Mouse (Mus musculus) hindbrain, embryonic 11.5 days (tissue): ENCODE measurements around the gene Man2a2. TPM values are rescaled to one million over a fixed set of nuclear protein-coding genes. Genes with fewer than 3 reads are reported as not detected.

Experiments
- ATAC-seq: fragments of 200-750 bp; cut with Nextera tagmentation; 2 replicates; pipeline ENCODE4 v1.8.0; 2017; ENCODE audit warnings: mild to moderate bottlenecking, moderate TSS enrichment, moderate library complexity; ENCODE audit not compliant: low FRiP score
- DNase-seq: peaks from one replicate; pipeline ENCODE4 v3.0.0-alpha.2; 2015; ENCODE audit warnings: low spot score
- H3K27ac ChIP-seq: fragments of 300-500 bp; sonication (generic); 2 replicates; pipeline ENCODE4 v1.5.1; 2014; ENCODE audit warnings: mild to moderate bottlenecking, low read depth, low read length
- H3K27me3 ChIP-seq: fragments of 300-500 bp; sonication (generic); 2 replicates; pipeline ENCODE4 v1.6.1; 2014; ENCODE audit warnings: mild to moderate bottlenecking, low read length, moderate library complexity, mixed read lengths; ENCODE audit not compliant: control insufficient read depth, insufficient read depth
- H3K36me3 ChIP-seq: fragments of 300-500 bp; sonication (generic); 2 replicates; pipeline ENCODE4 v1.6.1; 2014; ENCODE audit warnings: mild to moderate bottlenecking, low read length, moderate library complexity, mixed read lengths; ENCODE audit not compliant: control insufficient read depth, insufficient read depth
- H3K4me1 ChIP-seq: fragments of 300-500 bp; sonication (generic); replicated peaks from 2 replicates; pipeline ENCODE4 v1.6.1; 2014; ENCODE audit warnings: low read length, mixed read lengths; ENCODE audit not compliant: control insufficient read depth, insufficient read depth
- H3K4me2 ChIP-seq: fragments of 300-500 bp; sonication (generic); replicated peaks from 2 replicates; pipeline ENCODE4 v1.6.1; 2014; ENCODE audit warnings: mild to moderate bottlenecking, low read depth, low read length
- H3K4me3 ChIP-seq: fragments of 300-500 bp; sonication (generic); 2 replicates; pipeline ENCODE4 v1.5.1; 2014; ENCODE audit warnings: low read depth, low read length
- H3K9ac ChIP-seq: fragments of 300-500 bp; sonication (generic); 2 replicates; pipeline ENCODE4 v1.6.1; 2014; ENCODE audit warnings: low read depth, low read length
- H3K9me3 ChIP-seq: fragments of 300-500 bp; sonication (generic); 2 replicates; pipeline ENCODE4 v1.6.1; 2016; ENCODE audit warnings: low read length; ENCODE audit not compliant: control insufficient read depth
- WGBS: fragments of 180-500 bp; shearing (Covaris S2); extraction: QIAGEN DNeasy Blood & Tissue Kit; methylation state at CpG from one replicate; pipeline ENCODE4 v1.1.7; 2014; 5-methylcytosine and 5-hydroxymethylcytosine counted together
- polyA plus RNA-seq: library from polyadenylated mRNA; unstranded; fragments of >200 nt; fragmentation: Nextera tagmentation; extraction: Ambion mirVana; gene quantifications from 2 replicates; pipeline ENCODE4 v1.2.1, GENCODE M21; 2014

The Man2a2 gene
- polyA plus RNA-seq, 1 experiment from 2014 or later = 9.8 TPM

GRCm38 (mm10) chr7:80412781-80413180 lies 41.6 kb upstream of the Man2a2 start:
- no peaks in the 10 kb centered on the region for H3K27me3 ChIP-seq
- H3K9ac ChIP-seq = no peak overlapping the region
- H3K4me1 ChIP-seq = no peaks in the 10 kb centered on the region
- no peaks in the 10 kb centered on the region for H3K36me3 ChIP-seq
- ATAC-seq (no peak), DNase-seq (no peak)
- no peak overlapping the region for H3K4me2 ChIP-seq
- 82% methylated on average over 5 of the region's 5 CpGs for WGBS
- H3K4me3 ChIP-seq = no peak overlapping the region
- no peaks in the 10 kb centered on the region for H3K9me3 ChIP-seq
- H3K27ac ChIP-seq = no peak overlapping the region

- no peak for ATAC-seq
- Histone ChIP-seq H3K9me3 (no peaks in the 10 kb centered on the region), H3K36me3 (no peaks in the 10 kb centered on the region), H3K9ac (no peak overlapping the region), H3K4me2 (no peak overlapping the region), H3K4me3 (no peak overlapping the region), H3K27me3 (no peaks in the 10 kb centered on the region), H3K27ac (no peak overlapping the region), H3K4me1 (no peaks in the 10 kb centered on the region)
- DNase-seq = no peak
- 82% methylated on average over 10 of the region's 10 CpGs for WGBS
Measured at GRCm38 (mm10) chr7:80412279-80412678, 41.1 kb upstream of the Man2a2 start.

- Histone ChIP-seq H3K36me3 (no peaks in the 10 kb centered on the region), H3K27me3 (no peaks in the 10 kb centered on the region), H3K4me3 (no peak overlapping the region), H3K27ac (no peak overlapping the region), H3K9me3 (no peaks in the 10 kb centered on the region), H3K9ac (no peak overlapping the region), H3K4me2 (no peak overlapping the region), H3K4me1 (no peaks in the 10 kb centered on the region)
- 83% methylated on average over 9 of the region's 9 CpGs for WGBS
- DNase-seq (no peak), ATAC-seq (no peak)
Measured at GRCm38 (mm10) chr7:80410380-80410779, 39.2 kb upstream of the Man2a2 start.

GRCm38 (mm10) chr7:80407712-80408111 lies 36.5 kb upstream of the Man2a2 start:
- Histone ChIP-seq H3K9ac (no peak overlapping the region), H3K27me3 (no peaks in the 10 kb centered on the region), H3K4me2 (no peak overlapping the region), H3K4me3 (no peak overlapping the region), H3K36me3 (no peaks in the 10 kb centered on the region), H3K4me1 (no peaks in the 10 kb centered on the region), H3K27ac (no peak overlapping the region), H3K9me3 (no peaks in the 10 kb centered on the region)
- ATAC-seq (no peak), DNase-seq (no peak)
- 83% methylated on average over 9 of the region's 9 CpGs for WGBS

- DNase-seq = no peak
- ATAC-seq = no peak
- 89% methylated on average over 3 of the region's 3 CpGs for WGBS
- no peaks in the 10 kb centered on the region for H3K9me3 ChIP-seq
- H3K27me3 ChIP-seq = no peaks in the 10 kb centered on the region
- H3K9ac ChIP-seq = no peak overlapping the region
- H3K36me3 ChIP-seq = no peaks in the 10 kb centered on the region
- H3K4me1 ChIP-seq = peaks cover 6% of the 10 kb centered on the region; the same call in 1 of the 2 replicates
- H3K4me2 ChIP-seq = no peak overlapping the region
- H3K27ac ChIP-seq = no peak overlapping the region
- no peak overlapping the region for H3K4me3 ChIP-seq
Measured at GRCm38 (mm10) chr7:80406186-80406585, 35.0 kb upstream of the Man2a2 start.

GRCm38 (mm10) chr7:80405188-80405695 lies 34.1 kb upstream of the Man2a2 start, which contains the start of gene Furin:
Gene Furin (minus strand): TSS chr7:80405436.
- 73% methylated on average over 9 of the region's 9 CpGs for WGBS

GRCm38 (mm10) chr7:80404101-80404894 lies 33.1 kb upstream of the Man2a2 start:
- no peak for ATAC-seq
- Histone ChIP-seq H3K4me3 (no peak overlapping the region), H3K36me3 (no peaks in the 10 kb centered on the region), H3K27ac (no peak overlapping the region), H3K4me1 (peaks cover 6% of the 10 kb centered on the region; the same call in 1 of the 2 replicates), H3K9ac (no peak overlapping the region), H3K9me3 (no peaks in the 10 kb centered on the region), H3K27me3 (no peaks in the 10 kb centered on the region), H3K4me2 (no peak overlapping the region)
- DNase-seq = no peak
- WGBS = 61% methylated on average over 7 of the region's 7 CpGs

More at GRCm38 (mm10) chr7:80405188-80405695, 34.1 kb upstream of the Man2a2 start, which contains the start of gene Furin:
- DNase-seq (no peak), ATAC-seq (no peak)
- Histone ChIP-seq H3K4me2 (no peak within 1 kb of the TSS), H3K9me3 (no peaks in the 10 kb centered on the region), H3K4me3 (no peak within 1 kb of the TSS), H3K27ac (no peak within 1 kb of the TSS), H3K27me3 (no peaks in the 10 kb centered on the region), H3K9ac (no peak within 1 kb of the TSS), H3K4me1 (peaks cover 6% of the 10 kb centered on the region; the same call in 1 of the 2 replicates), H3K36me3 (no peaks in the 10 kb centered on the region)

- Histone ChIP-seq H3K9me3 (no peaks in the 10 kb centered on the region), H3K4me2 (0 out of 2 replicates have a peak overlapping the region, but pooled peaks have one; percentile 78), H3K27me3 (no peaks in the 10 kb centered on the region), H3K36me3 (no peaks in the 10 kb centered on the region), H3K27ac (no peak overlapping the region), H3K4me1 (peaks cover 6% of the 10 kb centered on the region; the same call in 1 of the 2 replicates), H3K9ac (no peak overlapping the region), H3K4me3 (no peak overlapping the region)
- DNase-seq (no peak), ATAC-seq (no peak)
- 52% methylated on average over 9 of the region's 9 CpGs for WGBS
Measured at GRCm38 (mm10) chr7:80403551-80403950, 32.4 kb upstream of the Man2a2 start.
